Mouse (Mus musculus) MEL-GATA-1-ER (cell line): ENCODE data around the gene Prima1.

ENCODE experiments used
- DNase-seq: peaks from one replicate; pipeline ENCODE4 v3.0.0-alpha.2; 2012; ENCODE audit warnings: low read depth; ENCODE audit errors: extremely low read depth

The Prima1 gene

DNA sequence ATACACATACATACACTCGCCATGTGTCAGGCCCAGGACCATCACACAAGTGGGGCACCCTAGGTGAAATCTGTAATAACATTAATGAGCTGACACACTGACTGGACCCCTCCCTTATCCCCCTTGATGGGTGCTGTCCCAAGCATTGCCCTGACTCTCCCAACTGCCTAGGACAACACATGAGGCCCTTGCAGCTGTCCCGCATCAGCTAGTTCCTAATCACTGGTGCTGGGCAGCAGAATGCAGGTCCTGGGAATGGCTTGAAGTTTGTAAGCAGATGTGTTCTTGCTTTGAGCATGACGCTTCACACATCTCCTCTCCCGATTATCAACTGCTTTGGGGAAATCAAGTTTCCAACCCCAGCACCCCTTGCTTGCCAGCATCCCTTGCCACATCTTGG is 15.8 kb downstream of the Prima1 start:
- DNase-seq: no peak

GRCm38 (mm10) chr12:103223671-103224070 is 18.3 kb downstream of the Prima1 start:
- DNase-seq: no peak

- DNase-seq: no peak
Observed at GRCm38 (mm10) chr12:103215877-103216610, 25.9 kb downstream of the Prima1 start.

- DNase-seq: no peak
Observed at GRCm38 (mm10) chr12:103214797-103215196, 27.2 kb downstream of the Prima1 start.

DNA sequence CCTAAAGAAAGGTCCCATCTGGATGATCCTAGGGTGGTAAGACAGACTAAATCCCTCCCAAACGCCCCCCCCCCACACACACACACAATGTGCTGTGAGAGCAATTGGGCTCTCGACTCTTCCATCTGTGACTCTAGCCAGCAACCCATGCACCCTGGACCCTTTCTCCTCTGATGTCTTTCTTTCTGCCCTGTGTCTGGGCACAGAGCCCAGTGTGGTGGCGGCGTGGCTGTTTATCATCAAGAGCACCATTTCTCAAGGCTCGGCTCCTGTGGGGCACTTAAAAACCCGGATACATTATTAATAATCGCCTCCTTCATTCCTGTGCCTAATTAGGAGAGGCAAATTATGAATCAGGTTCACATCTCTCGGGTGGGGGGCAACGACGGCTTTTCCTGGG is 27.7 kb downstream of the Prima1 start:
- DNase-seq: no peak

DNA sequence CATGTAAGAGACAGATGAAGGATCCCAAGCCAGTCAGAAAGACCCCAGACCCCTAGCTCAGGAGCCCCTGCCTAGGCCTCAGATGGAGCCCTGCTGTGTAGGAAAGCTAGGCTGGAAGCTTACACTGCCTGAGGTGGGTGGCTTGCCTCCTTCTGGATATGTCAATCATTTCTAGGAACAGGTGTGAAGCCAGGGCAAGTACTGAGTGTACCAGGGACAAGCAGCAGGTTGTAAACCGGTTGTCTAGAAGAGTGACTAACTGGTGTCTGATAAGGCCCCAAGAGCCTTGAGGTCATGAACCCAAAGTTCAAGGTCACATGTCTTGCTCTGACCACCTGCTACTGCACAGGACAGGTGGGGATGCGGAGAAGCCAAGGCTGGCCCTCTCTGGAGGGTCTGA is 28.4 kb downstream of the Prima1 start:
- no peak for DNase-seq

DNA sequence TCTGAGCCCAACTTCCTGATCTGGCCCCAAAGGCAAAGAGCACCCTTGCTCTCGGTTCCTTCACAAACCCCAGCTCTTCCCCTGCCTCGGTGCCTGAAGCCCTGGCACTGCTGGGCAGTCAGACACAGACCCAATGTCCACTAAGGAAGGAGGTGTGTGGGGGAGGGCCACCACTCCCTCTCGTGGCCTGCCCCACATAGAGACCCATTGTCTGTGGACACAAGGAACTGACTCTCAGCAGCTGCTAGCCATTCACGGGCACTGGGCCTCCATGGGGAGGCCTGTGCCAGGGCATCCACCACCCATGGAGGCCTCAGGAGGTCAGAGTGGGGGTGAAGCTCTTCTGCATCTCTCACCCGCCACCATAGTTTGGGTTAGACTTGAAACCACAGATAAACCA is 30.9 kb downstream of the Prima1 start:
- DNase-seq: no peak

DNA sequence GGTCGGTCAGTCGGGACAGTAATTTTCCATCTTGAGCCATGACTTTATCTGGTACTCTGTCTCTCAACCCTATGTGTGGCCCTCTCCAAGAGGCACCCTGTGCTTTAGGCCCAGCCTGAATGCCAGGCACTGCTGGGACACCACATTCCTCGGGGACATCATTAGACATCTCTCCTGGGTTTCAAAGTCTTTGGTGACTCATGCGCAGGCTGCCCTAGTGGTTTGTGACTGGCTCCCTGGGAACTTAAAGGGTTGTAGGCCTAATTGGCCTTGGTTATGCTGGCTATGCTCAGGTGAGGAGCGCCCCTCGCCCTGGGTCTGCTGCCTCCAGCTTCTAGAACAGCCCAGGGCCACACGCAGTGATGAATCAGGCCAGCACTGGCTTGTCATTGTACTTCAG is 32.4 kb downstream of the Prima1 start:
- no peak for DNase-seq

- no peak for DNase-seq
Observed at GRCm38 (mm10) chr12:103205561-103205960, 36.4 kb downstream of the Prima1 start.

DNA sequence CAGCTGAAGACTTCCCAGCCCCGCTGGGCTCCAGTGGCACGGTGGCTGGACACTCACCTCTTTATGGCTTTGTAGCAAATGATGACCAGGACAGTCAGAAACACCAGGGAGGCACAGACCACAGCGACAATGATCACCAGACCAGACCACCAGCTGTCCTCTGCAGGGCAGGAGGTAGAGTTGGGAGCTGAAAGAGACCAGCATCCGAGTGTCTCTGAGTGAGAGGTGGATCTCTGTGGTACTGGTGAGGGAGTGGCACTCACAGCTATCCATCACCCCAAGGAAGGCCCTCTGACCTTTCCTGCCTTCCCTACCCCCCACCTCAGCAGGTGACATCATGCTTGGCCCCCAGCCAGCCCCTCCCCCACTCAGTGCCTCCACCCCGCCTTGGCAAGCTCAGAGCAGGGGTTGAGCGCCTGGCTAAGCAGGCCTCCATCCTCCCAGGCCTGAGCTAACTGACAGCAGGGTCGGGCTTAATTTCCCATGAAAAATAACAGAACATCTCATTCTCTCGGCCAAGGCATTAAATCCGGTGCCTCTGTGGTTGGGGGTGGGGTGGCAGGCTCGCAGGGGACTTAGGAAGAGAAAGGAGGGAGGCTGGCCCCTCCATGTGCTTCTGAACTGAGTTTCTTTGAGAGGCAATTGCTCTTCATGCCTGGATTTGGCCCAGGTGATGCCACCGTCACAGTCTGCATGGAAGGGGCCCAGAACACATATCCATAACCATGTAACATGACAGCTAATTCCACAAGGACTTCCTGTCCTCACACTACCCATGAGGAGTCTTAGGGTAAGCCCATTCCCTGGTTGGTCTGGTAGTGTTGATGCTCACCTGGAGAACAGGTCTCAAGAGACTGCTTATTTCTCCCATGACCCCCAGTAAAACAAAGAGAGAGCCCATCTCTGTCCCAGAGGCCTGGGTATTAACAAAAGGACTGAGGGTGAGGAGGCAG is 39.1 kb downstream of the Prima1 start:
- DNase-seq: no peak

DNA sequence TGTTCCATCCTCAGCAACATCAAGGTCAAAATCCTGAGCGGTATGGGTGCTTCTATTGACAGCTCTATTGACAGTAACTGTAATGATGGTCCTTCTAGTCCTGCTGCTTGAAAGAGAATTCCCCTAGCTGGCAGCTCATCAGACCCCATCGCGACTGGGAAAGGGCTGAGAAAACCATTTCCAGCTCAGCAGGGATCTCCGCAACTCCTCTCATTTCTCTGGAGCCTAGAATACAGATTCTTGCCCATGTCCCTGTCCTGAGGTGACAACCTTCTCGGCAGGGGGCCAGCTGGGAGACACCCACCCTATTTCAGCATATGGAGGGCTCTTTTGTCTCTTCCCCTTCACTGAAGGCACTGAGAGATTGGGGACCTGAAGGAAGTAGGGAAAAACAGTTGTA is 49.0 kb downstream of the Prima1 start:
- DNase-seq: no peak

DNA sequence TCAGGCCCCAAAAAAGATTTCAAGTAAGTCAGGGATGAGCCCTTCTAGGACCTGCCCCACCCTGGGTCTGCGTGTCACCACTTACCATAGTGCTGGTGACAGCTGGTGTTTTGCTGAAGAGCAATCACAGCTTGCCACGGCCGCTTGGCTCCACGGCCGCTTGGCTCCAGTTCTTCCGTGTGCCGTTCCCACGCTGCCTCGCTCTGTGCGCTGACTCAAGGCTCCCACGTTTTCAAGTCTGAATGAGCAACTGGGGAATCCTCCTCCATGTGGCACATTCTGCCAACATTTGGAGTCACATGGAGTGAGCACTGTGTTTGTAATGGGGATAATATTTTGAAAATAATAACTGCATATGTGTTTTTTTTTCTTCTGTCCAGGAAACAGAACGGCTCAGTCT is 52.2 kb downstream of the Prima1 start:
- no peak for DNase-seq

GRCm38 (mm10) chr12:103188223-103188622 is 53.7 kb downstream of the Prima1 start:
- no peak for DNase-seq

DNA sequence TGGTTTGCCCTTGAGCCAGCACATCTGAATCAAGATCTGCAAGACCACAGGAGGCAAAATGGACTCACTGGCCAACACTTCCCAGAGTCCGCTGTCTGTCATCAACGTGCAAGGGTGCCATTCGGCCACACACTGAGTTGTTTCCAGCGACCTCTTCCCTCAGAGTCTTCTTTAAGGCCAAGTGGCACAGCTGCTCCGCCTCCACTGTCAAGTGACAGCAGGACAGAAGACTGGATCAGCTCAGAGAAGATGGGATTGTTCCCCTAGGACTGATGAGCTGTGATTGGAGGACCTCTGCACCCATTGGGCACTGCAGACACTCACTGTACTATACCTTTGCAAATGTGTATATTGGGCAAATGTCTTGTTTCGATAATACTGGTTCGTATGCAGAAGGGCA is 54.9 kb downstream of the Prima1 start:
- DNase-seq: no peak

- DNase-seq: no peak
Observed at GRCm38 (mm10) chr12:103183057-103183456, 58.9 kb downstream of the Prima1 start.

- no peak for DNase-seq
Observed at GRCm38 (mm10) chr12:103168892-103169291, 73.1 kb downstream of the Prima1 start.

DNA sequence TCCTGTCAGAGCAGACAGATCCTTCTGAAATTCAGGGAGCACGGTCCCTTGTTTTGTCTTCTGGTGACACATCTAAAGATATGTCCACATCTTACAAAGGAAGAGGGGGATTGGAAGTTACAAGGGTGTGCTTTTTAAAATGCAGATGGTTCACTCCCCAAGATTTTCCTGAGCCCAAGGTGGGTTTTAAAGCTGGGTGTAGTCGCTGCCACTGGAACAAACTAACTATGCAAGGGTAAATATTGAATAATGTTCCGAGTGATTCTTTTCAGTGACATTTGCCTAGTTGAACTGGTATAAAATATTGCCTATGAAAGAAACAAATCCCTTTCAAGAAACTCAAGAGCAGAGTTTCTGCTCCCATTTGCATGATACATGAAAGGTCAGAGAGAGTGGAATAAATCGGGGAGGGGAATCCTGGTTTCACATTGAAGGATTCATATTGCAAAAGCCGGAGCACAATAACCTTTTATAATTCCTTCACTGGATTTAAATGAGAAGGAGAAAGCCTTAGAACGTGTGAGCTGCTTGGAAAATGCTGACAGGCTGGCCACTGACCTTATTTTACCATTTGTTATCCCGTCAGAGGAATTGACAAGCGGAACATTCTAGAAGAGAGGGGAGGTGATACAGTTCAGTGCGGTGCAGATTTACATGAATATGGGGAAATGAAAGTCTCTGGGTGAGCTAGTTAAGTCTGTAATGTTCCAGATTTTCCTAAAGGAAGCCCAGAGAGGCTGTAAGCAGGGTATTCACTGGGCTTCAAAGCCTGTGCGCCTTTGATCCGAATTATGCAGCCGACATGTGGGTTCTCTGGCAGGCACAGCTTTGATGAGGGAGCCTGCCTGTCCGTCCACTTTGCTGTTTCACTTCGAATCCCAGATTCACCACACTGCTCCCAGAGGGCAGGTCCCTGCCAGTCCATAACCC is 77.6 kb downstream of the Prima1 start:
- no peak for DNase-seq

GRCm38 (mm10) chr12:103163596-103163995 is 78.4 kb downstream of the Prima1 start:
- DNase-seq: no peak

GRCm38 (mm10) chr12:103160721-103161120 is 81.2 kb downstream of the Prima1 start:
- DNase-seq: no peak

GRCm38 (mm10) chr12:103159016-103159415 is 82.9 kb downstream of the Prima1 start:
- DNase-seq: no peak

DNA sequence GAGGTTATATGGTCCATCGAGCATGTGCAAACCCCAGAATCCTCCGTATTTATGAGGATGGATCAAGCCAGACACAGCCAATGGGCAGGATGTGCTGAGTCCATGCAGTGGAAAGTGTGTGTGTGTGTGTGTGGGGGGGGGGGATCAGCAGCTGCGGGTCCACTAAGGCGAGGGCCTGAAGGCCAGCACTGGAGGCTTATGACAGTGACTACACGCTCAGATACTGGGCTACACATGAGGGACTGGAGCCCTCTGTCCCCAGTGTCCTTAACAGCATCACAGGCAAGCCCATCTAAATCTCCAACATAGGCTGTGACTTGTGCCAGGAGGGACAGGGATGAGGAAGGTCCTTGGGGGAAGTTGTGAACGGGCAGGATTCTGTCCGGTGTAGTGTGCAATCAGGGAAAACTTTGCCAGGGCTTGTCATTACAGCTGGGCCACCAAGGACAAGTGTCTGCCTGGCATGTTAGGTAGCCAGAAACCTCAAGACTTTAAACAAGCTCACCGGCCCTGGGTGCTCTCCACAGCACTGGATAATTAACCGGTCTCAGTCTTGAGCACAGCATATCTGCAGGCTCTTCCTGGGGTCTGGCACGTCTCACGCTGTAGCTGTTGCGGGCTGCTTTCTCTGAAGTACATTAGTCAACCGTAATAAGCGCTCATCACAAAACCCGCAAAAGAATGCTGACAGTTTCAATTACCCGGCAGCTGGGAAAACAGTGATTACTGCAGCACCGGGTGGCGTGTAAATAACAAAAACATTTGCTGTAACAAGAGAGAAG is 84.6 kb downstream of the Prima1 start:
- no peak for DNase-seq
